Mouse (Mus musculus) thymus, adult 18-20 months (tissue): ENCODE data around the gene Usp20.

ENCODE experiments used
- DNase-seq, 2 experiments: peaks; one replicate each; pipeline ENCODE4 v3.0.0; 2022; ENCODE audit warnings: mixed read lengths in 2 of 2

Gene Usp20

DNA sequence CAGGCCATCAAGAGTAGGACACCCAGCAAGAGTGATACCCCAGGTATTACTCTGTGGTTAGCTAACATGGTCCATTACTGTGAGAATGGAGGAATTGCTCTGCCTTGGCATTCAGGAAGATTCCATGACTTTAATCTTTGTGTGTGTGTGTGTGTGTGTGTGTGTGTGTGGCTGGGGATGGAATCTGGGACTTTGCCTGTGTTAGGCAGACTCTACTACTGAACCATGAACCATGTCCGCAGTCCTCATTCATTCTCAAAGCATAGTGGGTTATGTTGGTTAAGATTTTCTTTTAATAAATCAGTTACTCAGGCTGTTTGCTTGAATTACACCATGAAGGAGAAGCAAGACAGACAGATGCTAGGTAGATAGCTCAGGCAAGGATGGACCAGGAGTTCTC, 61.8 kb downstream of the Usp20 start:
- no peak for DNase-seq

DNA sequence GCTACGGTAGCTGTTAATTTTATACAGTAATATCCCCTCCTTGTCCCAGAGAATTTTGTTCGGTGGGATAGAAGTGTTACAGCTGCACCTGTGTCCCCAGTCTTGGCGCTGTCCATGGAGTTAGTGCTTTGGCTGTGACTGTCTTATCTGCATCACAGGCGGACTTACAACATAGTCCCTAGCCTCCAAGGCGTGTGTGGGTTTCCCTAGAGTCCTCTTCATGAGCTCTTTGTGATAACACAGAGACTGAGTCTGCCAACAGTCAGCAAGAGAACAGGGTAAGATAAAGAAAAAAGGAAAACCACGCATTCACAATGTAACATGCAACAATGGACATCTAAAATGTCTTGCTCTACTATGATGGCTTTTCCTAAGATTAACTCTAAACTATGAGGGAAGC, 66.0 kb downstream of the Usp20 start:
- no peak for DNase-seq

DNA sequence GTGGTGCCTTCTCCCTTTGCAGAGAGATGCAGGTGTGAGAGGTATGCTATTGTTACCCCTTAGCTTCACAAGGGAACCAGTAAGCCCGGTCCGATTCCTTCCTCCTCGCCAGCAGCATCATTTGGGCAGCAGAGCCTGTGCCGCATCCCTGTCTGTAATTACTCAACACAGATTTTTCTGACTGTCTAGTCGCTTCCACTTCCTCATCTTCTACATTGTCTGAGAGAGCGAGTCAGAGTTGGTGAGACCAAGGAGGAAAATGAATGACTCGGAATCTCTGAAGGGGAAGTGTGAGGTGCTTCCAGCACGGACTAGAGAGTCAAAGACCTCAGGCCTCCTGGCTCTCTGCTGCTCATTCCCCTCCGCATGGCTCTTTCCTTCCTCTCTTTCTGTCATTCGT, 70.4 kb downstream of the Usp20 start:
- no peak for DNase-seq

DNA sequence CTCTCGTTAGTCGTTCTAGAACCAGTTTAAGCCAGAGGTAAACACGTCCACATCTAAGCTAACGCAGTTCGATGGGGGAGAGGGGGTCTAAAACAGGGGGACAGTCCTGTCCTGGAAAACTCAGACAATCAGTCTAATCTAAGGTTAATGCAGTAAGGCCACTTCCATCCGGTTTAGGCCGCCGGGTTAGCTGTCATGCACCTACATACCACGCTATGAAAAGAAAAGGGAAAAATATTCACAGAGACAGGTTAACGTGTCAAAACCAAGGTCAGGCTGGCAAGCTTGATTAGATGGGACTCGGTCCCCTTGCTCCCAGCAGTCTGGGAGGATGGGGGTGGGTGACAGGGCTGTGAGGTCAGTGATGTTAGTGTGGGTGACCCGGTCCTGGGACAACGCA, 71.3 kb downstream of the Usp20 start:
- DNase-seq, result no peak

DNA sequence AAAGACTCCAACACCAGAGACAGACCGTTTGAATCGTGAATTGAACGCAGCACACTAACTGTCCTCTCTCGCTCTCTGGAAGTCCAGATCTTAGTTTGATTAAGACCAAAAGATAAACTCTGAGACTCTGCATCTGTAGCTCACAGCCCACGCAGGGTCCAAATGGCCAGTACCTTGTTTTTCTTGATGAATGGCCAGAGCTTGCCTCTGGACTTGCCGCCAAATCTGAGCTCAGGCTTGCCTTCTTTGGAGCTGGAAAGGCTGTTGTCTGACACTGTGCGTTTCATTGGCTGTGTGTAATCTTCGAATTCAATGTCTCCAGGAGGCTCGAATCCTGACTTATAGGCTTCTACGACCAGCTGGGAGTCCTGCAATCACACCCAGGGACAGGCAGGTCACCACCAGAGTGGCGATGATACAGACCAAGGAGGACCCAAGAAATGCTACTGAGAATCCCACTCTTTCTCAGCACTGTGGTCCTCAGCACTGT, 71.8 kb downstream of the Usp20 start:
- DNase-seq, result no peak

DNA sequence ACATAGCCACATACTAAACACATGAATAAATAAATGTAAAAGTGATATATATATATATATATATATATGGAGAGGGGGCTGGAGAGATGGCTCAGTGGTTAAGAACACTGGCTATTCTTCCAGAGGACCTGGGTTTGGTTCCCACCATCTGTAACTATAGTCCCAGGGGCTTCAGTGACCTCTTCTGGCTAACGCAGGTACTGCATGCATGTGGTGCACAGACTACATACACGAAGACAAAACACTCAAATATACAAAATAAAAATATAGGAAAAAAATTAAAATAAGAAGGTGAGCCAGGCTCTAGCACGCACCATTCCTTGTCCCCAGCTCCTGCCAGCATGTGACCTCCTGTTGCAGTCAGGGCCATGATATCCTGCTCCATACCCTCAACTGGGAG, 74.0 kb downstream of the Usp20 start:
- DNase-seq, result no peak

DNA sequence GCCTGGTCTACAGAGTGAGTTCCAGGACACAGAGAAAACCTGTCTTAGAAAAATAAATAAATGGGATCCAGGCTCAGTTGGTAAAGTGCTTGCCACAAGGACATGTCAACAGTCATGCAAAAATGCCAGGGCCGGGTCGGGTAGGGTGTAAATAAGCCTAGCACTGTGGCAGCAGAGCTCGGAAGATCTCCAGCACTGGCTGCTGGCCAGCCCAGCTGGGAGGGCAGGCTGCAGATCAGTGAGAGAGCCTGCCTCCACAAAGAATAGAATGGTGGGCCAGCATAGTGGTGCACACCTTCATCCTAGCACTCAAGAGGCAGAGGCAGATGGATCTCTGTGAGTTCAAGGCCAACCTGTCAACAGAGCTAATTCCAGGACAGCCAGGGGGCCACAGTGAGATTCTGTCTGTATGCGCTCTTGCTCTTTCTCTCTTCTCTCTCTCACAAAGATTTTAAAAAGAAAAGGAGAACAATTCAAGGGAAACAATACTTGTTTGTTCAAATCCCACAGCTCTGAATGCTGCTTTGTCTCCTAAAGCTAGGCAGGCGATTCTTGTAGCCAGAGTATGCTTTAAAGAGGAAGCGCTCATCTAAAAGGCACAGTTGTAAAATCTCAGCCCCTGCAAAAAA, 75.6 kb downstream of the Usp20 start:
- DNase-seq, result no peak

DNA sequence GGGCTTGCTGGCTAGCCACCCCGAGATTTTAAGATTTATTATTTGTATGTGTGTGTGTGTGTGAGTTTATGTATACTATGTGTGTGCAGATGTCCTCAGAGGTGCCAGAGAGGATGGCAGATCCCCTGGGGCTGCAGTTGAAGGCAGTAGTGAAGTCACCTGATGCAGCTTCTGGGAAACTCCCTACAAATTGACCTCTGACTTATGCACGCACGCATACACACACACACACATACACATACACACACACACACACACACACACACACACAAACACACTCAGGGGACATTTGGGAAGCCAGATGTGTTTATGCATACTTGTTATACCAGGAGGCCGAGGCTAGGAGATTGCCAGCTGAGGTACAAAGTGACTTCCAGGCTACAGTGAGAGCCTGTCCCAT, 76.4 kb downstream of the Usp20 start:
- no peak for DNase-seq

DNA sequence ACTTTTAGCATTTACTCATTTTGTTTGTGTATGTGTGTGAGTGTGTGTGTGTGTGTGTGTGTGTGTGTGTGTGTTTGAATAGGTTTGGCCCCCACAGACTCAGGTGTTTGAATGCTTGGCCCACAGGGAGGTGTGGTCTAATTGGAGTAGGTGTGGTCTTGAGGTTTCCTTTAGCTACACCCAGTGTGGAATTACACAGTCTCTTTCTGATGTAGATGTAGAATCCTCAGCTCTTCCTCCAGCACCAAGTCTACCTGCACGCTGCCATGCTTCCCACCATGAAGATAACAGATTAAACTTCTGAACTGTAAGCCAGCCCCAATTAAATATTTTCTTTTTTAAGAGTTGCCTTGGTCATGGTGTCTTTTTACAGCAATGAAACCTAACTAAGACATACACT, 78.2 kb downstream of the Usp20 start:
- no peak for DNase-seq

DNA sequence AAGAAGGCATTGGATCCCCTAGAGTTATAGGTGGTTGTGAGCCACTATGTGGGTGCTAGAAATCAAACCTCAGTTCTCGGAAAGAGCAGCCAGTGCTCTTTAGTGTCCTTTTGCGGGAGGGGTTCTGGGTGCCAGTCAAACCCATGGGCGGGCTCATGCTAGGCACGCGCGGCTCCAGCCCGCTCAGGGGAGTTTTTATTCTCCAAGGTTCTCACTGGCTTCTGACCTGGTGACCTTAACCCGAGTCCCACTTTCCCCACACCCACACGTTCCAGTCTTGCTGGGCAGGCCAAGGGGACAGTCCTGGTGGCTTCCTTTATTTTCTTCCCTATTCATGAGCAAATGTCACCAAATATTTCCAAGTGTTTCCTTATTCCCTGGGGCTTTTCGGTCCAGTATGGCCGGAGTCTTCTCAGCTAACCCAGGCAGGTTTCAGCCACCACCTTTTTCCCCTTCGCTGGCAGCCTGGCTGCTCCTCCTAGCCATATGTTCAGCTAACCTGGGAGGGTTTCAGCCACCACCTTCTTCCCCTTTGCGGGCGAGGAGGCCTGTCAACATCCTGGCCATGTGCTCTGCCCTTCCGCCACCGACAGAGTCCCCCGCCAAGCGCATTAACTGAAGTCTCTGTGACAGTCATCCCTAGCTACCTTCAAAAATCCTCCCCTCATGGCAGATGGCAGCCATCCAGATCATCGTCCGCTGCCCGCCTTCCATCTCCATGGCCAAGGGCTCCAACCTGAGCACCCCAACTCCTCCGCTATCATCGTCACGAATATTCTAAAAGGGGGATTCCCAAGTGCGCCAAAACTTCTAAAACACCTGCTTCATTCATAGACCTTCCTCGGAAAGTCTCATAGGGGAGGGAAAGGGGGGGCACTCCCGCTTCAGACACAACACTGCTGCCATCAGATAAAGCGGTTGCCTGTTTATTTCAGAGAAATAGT, 79.0 kb downstream of the Usp20 start:
- peak; percentile 28 to 55 for DNase-seq

DNA sequence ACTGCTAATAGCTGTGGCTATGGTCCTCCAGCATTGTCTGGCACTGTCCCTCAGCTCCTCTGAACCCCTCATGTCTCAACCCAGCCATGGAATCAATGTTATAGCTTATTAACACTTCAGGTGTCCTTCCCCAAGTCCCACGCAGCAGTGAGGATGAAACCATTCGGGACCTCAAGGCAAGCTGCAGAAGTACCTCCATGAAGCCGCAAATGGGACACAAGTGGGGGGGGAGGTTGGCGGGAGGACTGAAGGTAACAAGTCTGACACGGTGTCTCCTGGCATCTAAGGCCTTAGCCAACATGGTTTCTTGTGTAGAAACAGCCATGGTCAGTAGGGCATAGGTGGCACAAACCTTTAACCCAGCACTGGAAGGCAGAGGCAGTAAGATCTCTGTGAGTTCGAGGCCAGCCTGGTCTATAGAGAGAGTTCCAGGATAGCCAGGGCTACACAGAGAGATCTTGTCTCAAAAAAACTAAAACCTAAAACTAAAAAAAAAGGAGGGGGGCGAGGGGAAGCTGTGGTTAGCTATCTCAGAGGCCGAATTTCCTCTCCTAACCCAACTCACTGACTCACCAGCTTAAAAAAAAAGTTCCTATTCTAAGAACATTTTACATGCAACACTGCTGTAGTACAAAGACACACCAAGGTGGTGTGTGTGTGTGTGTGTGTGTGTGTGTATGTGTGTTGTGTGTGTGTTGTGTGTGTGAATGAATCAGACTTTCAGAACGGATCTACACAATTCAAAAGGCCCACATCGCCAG, 80.0 kb downstream of the Usp20 start:
- peak in 1 of 2 experiments; percentile 23 for DNase-seq

DNA sequence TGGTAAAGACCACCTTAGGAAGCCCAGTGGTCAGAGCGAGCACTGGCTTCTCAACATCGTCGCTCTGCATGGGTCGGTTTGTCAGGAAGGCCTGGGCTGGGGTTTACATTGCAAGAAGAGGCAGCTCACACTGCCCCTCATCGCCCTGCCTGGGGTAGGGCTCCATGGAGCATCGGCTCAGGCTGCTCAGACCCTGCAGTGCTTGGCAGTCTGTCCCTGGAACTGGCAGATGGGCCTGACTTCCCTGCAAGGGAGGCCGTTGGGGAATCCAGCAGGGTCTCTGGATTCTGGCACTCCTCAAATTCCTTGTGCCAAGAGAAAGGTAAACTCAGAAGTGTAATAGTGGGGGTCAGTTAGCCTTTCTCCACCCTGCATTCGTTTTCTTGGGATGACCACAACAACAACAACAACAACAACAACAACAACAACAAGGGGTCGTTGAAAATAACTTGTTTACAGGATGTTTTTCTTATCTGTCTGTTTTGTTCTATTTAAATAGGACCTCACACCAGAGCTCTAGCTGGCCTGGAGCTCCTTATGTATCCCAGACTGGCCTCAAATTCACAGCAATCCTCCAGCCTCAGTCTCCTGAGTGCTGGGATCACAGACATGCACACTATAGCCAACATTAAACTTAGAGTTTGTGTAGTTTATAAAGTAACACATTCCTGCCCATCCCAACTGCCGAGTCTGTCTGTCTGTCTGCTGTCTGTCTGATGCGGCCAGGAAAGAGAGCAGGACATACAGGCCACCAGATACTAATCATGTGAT, 84.1 kb downstream of the Usp20 start:
- DNase-seq, result no peak

DNA sequence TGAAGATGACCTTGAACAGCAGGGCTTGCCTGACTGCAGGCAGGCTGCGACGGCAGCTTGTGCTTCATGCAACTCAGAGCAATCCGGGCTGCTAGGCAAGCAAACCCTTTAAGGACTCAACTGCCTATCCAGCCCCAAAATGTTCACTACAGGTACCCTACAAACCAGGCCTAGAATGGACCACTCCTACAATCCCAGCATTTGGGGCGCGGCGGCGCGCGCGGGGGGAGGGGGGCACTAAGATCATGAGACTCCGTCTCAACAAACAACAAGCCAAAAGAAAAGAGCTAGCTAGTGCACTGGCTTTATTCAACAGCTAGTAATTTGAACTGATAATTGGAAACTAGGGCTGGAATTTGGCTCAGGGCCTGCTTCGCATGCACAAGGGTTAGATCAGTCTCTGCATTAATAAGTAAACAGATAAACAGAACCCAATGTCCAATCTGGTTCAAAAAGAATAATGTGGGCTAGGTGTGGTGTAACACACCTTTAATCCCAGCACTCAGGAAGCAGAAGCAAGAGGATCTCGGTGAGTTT, 85.0 kb downstream of the Usp20 start:
- no peak for DNase-seq

DNA sequence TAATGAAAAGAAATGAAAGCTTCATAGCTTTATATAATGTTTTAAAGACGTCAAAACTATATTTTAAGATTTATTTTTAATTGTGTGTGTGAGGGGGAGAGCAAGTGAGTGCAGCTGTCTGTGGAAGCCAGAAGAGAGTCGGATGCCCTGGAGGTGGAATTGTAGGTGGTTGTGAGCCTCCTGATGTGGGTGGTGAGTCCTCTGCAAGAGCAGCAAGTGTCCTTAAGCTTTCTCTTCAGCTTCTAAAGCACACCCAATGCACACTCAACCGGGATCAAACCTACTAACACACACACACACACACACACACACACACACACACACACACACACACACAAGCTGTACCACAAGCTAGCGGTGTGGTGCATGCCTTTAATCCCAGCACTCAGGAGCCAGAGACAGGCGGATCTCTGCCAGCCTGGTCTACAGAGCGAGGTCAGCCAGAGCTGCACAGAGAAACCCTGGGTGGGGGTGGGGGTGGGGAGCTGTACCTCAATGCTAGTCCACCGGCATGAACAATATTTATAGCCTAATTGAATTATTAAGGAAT, 85.7 kb downstream of the Usp20 start:
- DNase-seq, result no peak

DNA sequence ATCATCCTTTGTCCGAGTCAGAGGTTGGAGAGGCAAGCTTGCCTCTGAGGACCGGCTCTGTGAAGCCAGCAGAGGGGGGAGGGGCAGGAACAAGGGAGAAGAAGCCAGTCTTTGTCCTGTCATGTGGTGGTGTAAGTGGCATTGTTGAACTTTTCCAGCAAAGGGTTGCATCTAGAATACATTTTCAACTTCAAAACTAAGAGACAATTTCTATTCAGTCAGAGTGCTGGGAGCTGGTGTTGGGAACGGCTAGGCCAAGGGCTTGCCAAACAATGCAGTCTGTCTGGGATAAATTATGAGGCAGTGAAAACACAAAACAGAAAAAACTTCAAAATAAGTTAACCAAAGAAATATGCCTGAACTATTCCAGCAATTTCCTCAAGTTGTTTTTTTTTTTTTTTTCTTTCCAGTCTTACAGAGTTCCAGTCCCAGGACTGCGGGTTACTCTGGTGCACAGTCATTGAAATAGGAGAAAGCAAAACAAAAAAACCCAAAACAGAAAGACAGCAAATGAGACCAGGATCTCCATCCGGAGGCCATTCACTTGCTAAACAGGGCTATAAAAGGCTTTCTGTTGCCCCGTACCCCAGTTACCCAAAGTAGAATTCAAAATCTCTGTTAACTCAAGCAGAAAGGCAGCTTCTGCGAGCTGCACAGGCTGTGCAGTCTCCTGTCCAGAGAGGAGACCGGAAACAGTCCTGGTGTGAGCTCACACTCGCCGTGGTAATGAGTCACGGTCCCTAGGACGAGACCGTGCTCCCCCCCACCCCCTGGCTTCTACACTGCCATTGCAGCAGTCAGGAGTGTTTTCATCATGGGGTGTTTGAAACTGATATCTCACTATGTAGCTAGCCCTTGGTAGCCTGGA, 86.4 kb downstream of the Usp20 start:
- DNase-seq, result no peak

DNA sequence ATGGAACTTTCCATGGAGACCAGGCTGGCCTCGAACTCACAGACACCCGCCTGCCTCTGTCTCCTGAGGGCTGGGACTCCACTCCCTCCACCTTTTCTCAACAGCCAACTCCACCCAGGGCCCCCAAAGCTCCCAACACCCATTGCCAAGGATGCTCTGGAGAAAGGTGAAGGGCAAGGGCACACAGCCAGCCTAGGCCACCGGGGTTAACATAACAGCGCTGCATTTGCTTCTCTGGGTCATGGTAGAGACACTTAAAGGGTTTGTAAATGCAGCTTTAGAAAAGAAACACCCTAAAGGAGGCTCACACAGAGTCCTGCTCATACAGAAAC, 87.0 kb downstream of the Usp20 start:
- DNase-seq, result no peak

DNA sequence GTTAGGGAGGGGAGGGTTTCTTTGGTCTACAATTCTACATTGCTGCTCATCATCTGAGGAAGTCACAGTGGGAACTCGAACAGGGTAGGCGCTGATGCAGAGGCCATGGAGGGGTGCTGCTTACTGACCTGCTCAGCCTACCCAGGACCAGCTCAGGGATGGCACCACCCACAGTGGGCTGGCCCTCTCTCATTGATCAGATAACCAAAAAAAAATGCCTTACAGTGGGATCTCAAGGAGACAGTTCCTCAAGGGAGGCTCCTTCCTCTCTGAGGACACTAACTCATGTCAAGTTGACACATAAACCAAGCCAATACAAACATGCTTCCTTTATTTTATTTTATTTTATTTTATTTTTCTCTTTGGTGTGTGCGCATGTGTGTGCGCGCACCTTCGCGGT, 87.4 kb downstream of the Usp20 start:
- no peak for DNase-seq
